Mouse (Mus musculus) MEL (cell line): Measurements from ENCODE around the gene Slc4a1. TPM values are rescaled to one million over a fixed set of nuclear protein-coding genes. Genes with fewer than 3 reads are reported as not detected.

ENCODE experiments used
- DNase-seq: peaks from one replicate; pipeline ENCODE4 v3.0.0; 2011; ENCODE audit warnings: low read depth, low spot score
- H3K27ac ChIP-seq: 2 replicates; pipeline ENCODE4 v1.5.1; 2012; ENCODE audit warnings: low read depth, mild to moderate bottlenecking, control low read depth, low read length, moderate library complexity; ENCODE audit not compliant: control insufficient read depth
- H3K27me3 ChIP-seq, 2 experiments: fragments of 150-350 bp in 1 of 2; sonication (generic) in 1 of 2; 2 replicates each; pipeline ENCODE4 v1.6.1; 2012; ENCODE audit warnings: low read length in 2 of 2, mild to moderate bottlenecking in 2 of 2, improper control_type of control experiment in 1 of 2, moderate library complexity in 1 of 2; ENCODE audit not compliant: insufficient read depth in 2 of 2, control insufficient read depth in 1 of 2
- H3K36me3 ChIP-seq, 2 experiments: 2 replicates each; pipeline ENCODE4 v1.6.1; 2012 to 2014; ENCODE audit warnings: low read length in 2 of 2, improper control_type of control experiment in 1 of 2, inconsistent platforms in 1 of 2, mild to moderate bottlenecking in 1 of 2; ENCODE audit not compliant: insufficient read depth in 2 of 2, control insufficient read depth in 1 of 2
- H3K4me1 ChIP-seq, 2 experiments: fragments of 150-350 bp in 1 of 2; sonication (generic) in 1 of 2; 2 replicates each; pipeline ENCODE4 v1.6.1; 2012; ENCODE audit warnings: low read length in 2 of 2, improper control_type of control experiment in 1 of 2, mild to moderate bottlenecking in 1 of 2; ENCODE audit not compliant: insufficient read depth in 2 of 2, control insufficient read depth in 1 of 2
- H3K4me3 ChIP-seq, 2 experiments: fragments of 150-350 bp in 1 of 2; sonication (generic) in 1 of 2; 2 replicates each; pipeline ENCODE4 v1.5.1; 2012; ENCODE audit warnings: low read depth in 2 of 2, low read length in 2 of 2, mild to moderate bottlenecking in 2 of 2, moderate library complexity in 2 of 2, control low read depth in 1 of 2, improper control_type of control experiment in 1 of 2; ENCODE audit not compliant: control insufficient read depth in 1 of 2, insufficient read depth in 1 of 2
- H3K79me2 ChIP-seq: 2 replicates; pipeline ENCODE4 v1.6.1; 2012; ENCODE audit warnings: mild to moderate bottlenecking, low read length, moderate library complexity; ENCODE audit not compliant: control insufficient read depth, poor library complexity, insufficient read depth
- H3K9ac ChIP-seq: 2 replicates; pipeline ENCODE4 v1.6.1; 2012; ENCODE audit warnings: low read depth, mild to moderate bottlenecking, control low read depth, low read length, moderate library complexity; ENCODE audit not compliant: control insufficient read depth, poor library complexity, severe bottlenecking
- H3K9me3 ChIP-seq: fragments of 150-350 bp; sonication (generic); replicated peaks from 2 replicates; pipeline ENCODE4 v1.6.1; 2012; ENCODE audit warnings: mild to moderate bottlenecking, low read length, improper control_type of control experiment, moderate library complexity; ENCODE audit not compliant: insufficient read depth
- E2F4 ChIP-seq: IDR thresholded peaks from 2 replicates; pipeline ENCODE4 v1.6.1; 2011; ENCODE audit warnings: low read depth, low read length, improper control_type of control experiment, borderline replicate concordance
- EP300 ChIP-seq, 2 experiments: IDR thresholded peaks; 2 replicates each; pipeline ENCODE4 v1.6.1; 2011; ENCODE audit warnings: improper control_type of control experiment in 2 of 2, low read length in 2 of 2, low read depth in 1 of 2, mild to moderate bottlenecking in 1 of 2
- GABPA ChIP-seq: IDR thresholded peaks from 2 replicates; pipeline ENCODE4 v1.6.1; 2012; ENCODE audit warnings: low read depth, mild to moderate bottlenecking, inconsistent platforms, low read length, improper control_type of control experiment, moderate library complexity
- JUND ChIP-seq: IDR thresholded peaks from 2 replicates; pipeline ENCODE4 v1.6.1; 2011; ENCODE audit warnings: low read depth, mild to moderate bottlenecking, improper control_type of control experiment, low read length
- KAT2A ChIP-seq: conservative IDR thresholded peaks from 2 replicates; pipeline ENCODE4 v1.6.1; 2012; ENCODE audit warnings: low read depth, low read length, improper control_type of control experiment, inconsistent platforms
- MAX ChIP-seq: IDR thresholded peaks from 2 replicates; pipeline ENCODE4 v1.6.1; 2011; ENCODE audit warnings: low read length, improper control_type of control experiment
- NELFE ChIP-seq: IDR thresholded peaks from 2 replicates; pipeline ENCODE4 v1.6.1; 2011; ENCODE audit warnings: low read depth, low read length, improper control_type of control experiment
- NRF1 ChIP-seq: IDR thresholded peaks from 2 replicates; pipeline ENCODE4 v1.6.1; 2014; ENCODE audit warnings: low read depth, mild to moderate bottlenecking, inconsistent platforms, low read length, improper control_type of control experiment, moderate library complexity; ENCODE audit not compliant: poor library complexity, insufficient read depth, severe bottlenecking
- POLR2A ChIP-seq, 2 experiments: IDR thresholded peaks; 2 replicates each; pipeline ENCODE4 v1.6.1; 2011 to 2012; ENCODE audit warnings: low read length in 2 of 2, mild to moderate bottlenecking in 2 of 2, control low read depth in 1 of 2, improper control_type of control experiment in 1 of 2, low read depth in 1 of 2, moderate library complexity in 1 of 2; ENCODE audit not compliant: control insufficient read depth in 1 of 2, insufficient read depth in 1 of 2, poor library complexity in 1 of 2
- POLR2AphosphoS2 ChIP-seq: IDR thresholded peaks from 2 replicates; pipeline ENCODE4 v1.6.1; 2011; ENCODE audit warnings: low read length, improper control_type of control experiment
- TCF12 ChIP-seq: IDR thresholded peaks from 2 replicates; pipeline ENCODE4 v1.6.1; 2014; ENCODE audit warnings: low read depth, mild to moderate bottlenecking, inconsistent platforms, low read length, improper control_type of control experiment, moderate library complexity
- UBTF ChIP-seq: IDR thresholded peaks from 2 replicates; pipeline ENCODE4 v1.6.1; 2012; ENCODE audit warnings: low read depth, mild to moderate bottlenecking, inconsistent platforms, low read length, improper control_type of control experiment, moderate library complexity, borderline replicate concordance; ENCODE audit not compliant: insufficient read depth
- USF2 ChIP-seq, 2 experiments: IDR thresholded peaks; 2 replicates each; pipeline ENCODE4 v1.6.1; 2011 to 2012; ENCODE audit warnings: improper control_type of control experiment in 2 of 2, low read length in 2 of 2, borderline replicate concordance in 1 of 2, inconsistent platforms in 1 of 2, low read depth in 1 of 2, mild to moderate bottlenecking in 1 of 2; ENCODE audit not compliant: insufficient read depth in 1 of 2
- ZC3H11A ChIP-seq: IDR thresholded peaks from 2 replicates; pipeline ENCODE4 v1.6.1; 2012; ENCODE audit warnings: low read depth, mild to moderate bottlenecking, inconsistent platforms, low read length, improper control_type of control experiment
- ZNF384 ChIP-seq: IDR thresholded peaks from 2 replicates; pipeline ENCODE4 v1.6.1; 2012; ENCODE audit warnings: low read depth, mild to moderate bottlenecking, inconsistent platforms, low read length, improper control_type of control experiment
- polyA plus RNA-seq, 2 experiments: library from polyadenylated mRNA; stranded (reverse) in 1 of 2; unstranded in 1 of 2; fragments of >175 nt in 1 of 2; fragments of >200 nt in 1 of 2; gene quantifications; 2 replicates each; pipeline versions ENCODE4 v1.2.1 to v1.2.4; 2012; ENCODE audit warnings: low replicate concordance in 2 of 2, low read depth in 1 of 2; ENCODE audit not compliant: insufficient read length in 2 of 2, insufficient read depth in 1 of 2, missing spikeins in 1 of 2
- total RNA-seq: library from RNA; depleted of rRNA; stranded (reverse); fragments of 300-350 nt; gene quantifications from 2 replicates; pipeline ENCODE4 v1.2.3, GENCODE M21; 2012

Gene Slc4a1
- total and polyA plus RNA-seq, 3 experiments: 0.23 to 0.35 TPM; not detected in 1

DNA sequence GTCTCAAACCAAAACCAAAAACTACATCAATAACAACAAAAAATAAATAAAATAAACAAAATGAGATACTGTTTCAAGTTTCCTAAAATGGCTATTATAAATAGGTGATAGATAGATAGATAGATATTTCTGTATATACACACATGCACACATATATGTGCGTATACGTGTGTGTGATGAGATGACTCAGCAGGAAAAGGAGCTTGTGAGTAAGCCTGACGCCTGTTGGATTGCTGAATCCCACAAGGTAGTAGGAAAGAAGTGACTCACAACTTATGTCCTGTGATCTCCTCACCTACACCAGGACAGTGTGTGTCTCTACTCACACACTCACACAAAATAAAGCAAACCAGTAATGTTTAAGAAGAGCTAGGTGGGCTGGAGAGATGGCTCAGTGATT is 16.8 kb upstream of the Slc4a1 start:
- Histone ChIP-seq H3K79me2 (no peaks in the 10 kb centered on the region), H3K27ac (no peak overlapping the region), H3K36me3 (no peaks in the 10 kb centered on the region), H3K4me3 (no peak overlapping the region), H3K9ac (no peak overlapping the region), H3K27me3 (peaks cover 7 to 11% of the 10 kb centered on the region in 2 experiments), H3K4me1 (no peaks in the 10 kb centered on the region), H3K9me3 (no peaks in the 10 kb centered on the region)
- no peak for DNase-seq
- TF ChIP-seq E2F4 (no peak), MAX (no peak), EP300 (IDR thresholded peaks at IDR 0.05; ENCODE audit: low read depth in 1 of 2, low read length in 2 of 2) (no peak), GABPA (no peak), ZNF384 (no peak), TCF12 (no peak), ZC3H11A (no peak), KAT2A (no peak)

- no peak overlapping the region for H3K27ac ChIP-seq
- no peak for DNase-seq
- H3K9me3 ChIP-seq: no peaks in the 10 kb centered on the region
- H3K9ac ChIP-seq: no peak overlapping the region
- no peaks in the 10 kb centered on the region for H3K36me3 ChIP-seq
- no peaks in the 10 kb centered on the region for H3K4me1 ChIP-seq
- TF ChIP-seq GABPA (no peak), ZC3H11A (no peak), UBTF (no peak), NELFE (no peak), JUND (no peak), KAT2A (no peak), NRF1 (no peak), POLR2A (IDR thresholded peaks at IDR 0.05; ENCODE audit: control insufficient read depth in 1 of 2, insufficient read depth in 1 of 2, low read depth in 1 of 2, low read length in 2 of 2, poor library complexity in 1 of 2) (no peak), EP300 (IDR thresholded peaks at IDR 0.05; ENCODE audit: low read depth in 1 of 2, low read length in 2 of 2) (no peak), USF2 (IDR thresholded peaks at IDR 0.05; ENCODE audit: borderline replicate concordance in 1 of 2, insufficient read depth in 1 of 2, low read depth in 1 of 2, low read length in 2 of 2) (no peak), POLR2AphosphoS2 (no peak)
- H3K4me3 ChIP-seq: no peak overlapping the region
- no peaks in the 10 kb centered on the region for H3K79me2 ChIP-seq
- peaks cover 2 to 4% of the 10 kb centered on the region in 2 experiments; a peak in 3 of 4 replicates for H3K27me3 ChIP-seq
Observed at GRCm38 (mm10) chr11:102381341-102382100, 15.5 kb upstream of the Slc4a1 start.
